Mouse (Mus musculus) kidney, embryonic 16.5 days (tissue): Measurements from ENCODE around the gene Acot13. TPM values are rescaled to one million over a fixed set of nuclear protein-coding genes. Genes with fewer than 3 reads are reported as not detected.

Experiments used
- ATAC-seq: fragments of 200-750 bp; cut with Nextera tagmentation; 2 replicates; pipeline ENCODE4 v1.8.0; 2017; ENCODE audit warnings: moderate TSS enrichment; ENCODE audit not compliant: low FRiP score, low TSS enrichment
- H3K27ac ChIP-seq: fragments of 300-500 bp; sonication (generic); 2 replicates; pipeline ENCODE4 v1.5.1; 2014; ENCODE audit warnings: low read length
- H3K27me3 ChIP-seq: fragments of 300-500 bp; sonication (generic); 2 replicates; pipeline ENCODE4 v1.6.1; 2014; ENCODE audit warnings: low read length, control low read depth, mixed read lengths; ENCODE audit not compliant: insufficient read depth
- H3K36me3 ChIP-seq: fragments of 300-500 bp; sonication (generic); 2 replicates; pipeline ENCODE4 v1.6.1; 2014; ENCODE audit warnings: low read length, control low read depth, mixed read lengths; ENCODE audit not compliant: insufficient read depth
- H3K4me1 ChIP-seq: fragments of 300-500 bp; sonication (generic); 2 replicates; pipeline ENCODE4 v1.6.1; 2014; ENCODE audit warnings: low read length, control low read depth, mixed read lengths; ENCODE audit not compliant: insufficient read depth
- H3K4me2 ChIP-seq: fragments of 300-500 bp; sonication (generic); replicated peaks from 2 replicates; pipeline ENCODE4 v1.6.1; 2014; ENCODE audit warnings: low read depth, low read length
- H3K4me3 ChIP-seq: fragments of 300-500 bp; sonication (generic); 2 replicates; pipeline ENCODE4 v1.5.1; 2014; ENCODE audit warnings: mild to moderate bottlenecking, low read length
- H3K9ac ChIP-seq: fragments of 300-500 bp; sonication (generic); replicated peaks from 2 replicates; pipeline ENCODE4 v1.6.1; 2014; ENCODE audit warnings: low read length
- H3K9me3 ChIP-seq: fragments of 300-500 bp; sonication (generic); 2 replicates; pipeline ENCODE4 v1.6.1; 2016; ENCODE audit warnings: low read length, control low read depth
- WGBS: fragments of 180-500 bp; shearing (Covaris S2); extraction: QIAGEN DNeasy Blood & Tissue Kit; methylation state at CpG from one replicate; pipeline ENCODE4 v1.1.7; 2014; 5-methylcytosine and 5-hydroxymethylcytosine counted together
- polyA plus RNA-seq: library from polyadenylated mRNA; unstranded; fragments of >200 nt; fragmentation: Nextera tagmentation; extraction: Ambion mirVana; gene quantifications from 2 replicates; pipeline ENCODE4 v1.2.1, GENCODE M21; 2015

Gene Acot13
- 112 and 121 TPM in 2 replicates for polyA plus RNA-seq

DNA sequence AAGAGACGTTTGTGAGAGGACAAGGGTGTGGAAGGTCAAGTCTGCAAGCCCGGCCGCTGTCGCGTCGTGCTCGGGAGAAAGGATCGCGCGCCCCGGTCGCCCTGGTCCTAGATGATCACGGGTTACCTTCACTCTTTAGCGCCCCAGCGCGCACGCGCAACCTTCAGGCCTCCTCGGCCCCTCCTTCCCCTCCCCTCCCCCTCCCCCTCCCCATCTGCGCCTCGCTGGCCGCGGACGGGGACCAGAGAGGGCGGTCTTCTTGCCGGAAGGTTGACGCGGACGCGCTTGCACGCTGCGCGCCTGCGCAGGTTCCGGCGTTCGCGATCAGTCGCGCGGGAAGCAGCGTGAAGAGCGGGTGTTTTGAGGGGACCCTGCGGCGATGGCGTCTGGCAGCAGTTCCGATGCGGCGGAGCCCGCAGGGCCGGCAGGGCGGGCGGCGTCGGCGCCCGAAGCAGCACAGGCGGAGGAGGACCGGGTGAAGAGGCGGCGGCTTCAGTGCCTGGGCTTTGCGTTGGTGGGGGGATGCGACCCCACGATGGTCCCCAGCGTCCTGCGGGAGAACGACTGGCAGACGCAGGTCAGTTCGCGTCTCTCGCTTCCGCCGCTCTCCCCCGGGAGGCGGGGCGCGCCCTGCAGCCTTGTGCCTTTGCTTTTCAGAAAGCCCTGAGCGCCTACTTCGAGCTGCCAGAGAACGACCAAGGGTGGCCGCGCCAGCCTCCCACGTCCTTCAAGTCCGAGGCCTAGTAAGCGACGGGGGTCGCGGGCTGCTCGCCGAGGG lies at the start of gene Acot13, which contains the start of gene Tdp2:
Gene Acot13 (minus strand): TSS at position 188 of the 778 bp plus-strand sequence.
Gene Tdp2 (plus strand): TSS at position 327 of the 778 bp plus-strand sequence.
- peaks cover 4% of the 10 kb centered on the region; the same call in 1 of the 2 replicates for H3K36me3 ChIP-seq
- H3K4me3 ChIP-seq, result peak within 1 kb of the TSS; percentile 88
- peak within 1 kb of the TSS; percentile 95 for H3K27ac ChIP-seq
- peak within 1 kb of the TSS; percentile 83 for H3K4me2 ChIP-seq
- peak; percentile 97 for ATAC-seq
- under 1% methylated on average over 85 of the region's 90 CpGs for WGBS
- peaks cover 25% of the 10 kb centered on the region for H3K4me1 ChIP-seq
- no peaks in the 10 kb centered on the region for H3K9me3 ChIP-seq
- H3K9ac ChIP-seq, result peak within 1 kb of the TSS; percentile 95
- H3K27me3 ChIP-seq, result no peaks in the 10 kb centered on the region

DNA sequence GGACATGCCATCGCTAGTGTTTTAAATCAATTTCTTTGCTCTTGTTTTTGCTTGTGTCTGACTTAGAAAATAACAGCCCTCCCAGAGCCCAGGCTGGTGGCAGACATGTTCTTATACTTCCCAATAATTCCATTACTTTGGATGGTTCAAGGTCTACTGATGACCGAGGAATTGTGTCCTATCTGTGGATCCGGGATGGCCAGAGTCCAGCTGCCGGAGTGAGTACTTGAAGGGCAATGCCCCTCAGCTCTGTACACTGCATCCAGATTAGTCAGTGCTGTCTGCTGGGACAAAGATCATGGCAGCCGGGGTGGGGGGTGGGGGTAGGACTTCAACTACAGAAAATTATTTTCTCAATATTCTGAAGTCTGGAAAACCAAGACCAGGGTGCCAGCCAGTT lies 49.4 kb upstream of the Acot13 start:
- ATAC-seq, result no peak
- Histone ChIP-seq H3K27ac (peak overlapping the region; percentile 82), H3K9ac (no peak overlapping the region), H3K4me3 (no peak overlapping the region), H3K4me1 (0 out of 2 replicates have a peak, but pooled peaks cover 3% of the 10 kb centered on the region), H3K4me2 (no peak overlapping the region), H3K9me3 (peaks cover 5% of the 10 kb centered on the region; the same call in 1 of the 2 replicates), H3K36me3 (no peaks in the 10 kb centered on the region), H3K27me3 (no peaks in the 10 kb centered on the region)
- WGBS, result 83% methylated on average over 5 of the region's 5 CpGs

DNA sequence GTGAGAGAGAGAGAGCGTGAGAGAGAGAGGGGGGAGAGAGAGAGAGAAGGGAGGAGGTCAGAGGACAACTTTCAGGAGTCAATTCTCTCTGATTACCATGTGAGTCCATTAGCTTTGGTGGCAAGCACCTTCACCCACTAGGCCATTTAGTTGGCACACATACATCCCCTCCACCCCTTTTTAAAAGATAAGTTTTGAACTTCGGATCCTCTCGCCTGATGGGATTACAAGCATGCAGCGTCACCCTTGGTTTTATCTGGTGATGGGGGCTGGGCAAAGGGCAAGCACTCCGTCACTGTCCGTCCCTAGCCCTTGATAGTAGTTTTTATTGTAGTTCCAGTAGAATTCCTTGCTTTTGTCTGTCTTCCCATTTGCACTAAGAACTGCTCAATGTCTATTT lies 48.9 kb upstream of the Acot13 start:
- 71% methylated on average over 6 of the region's 6 CpGs for WGBS
- Histone ChIP-seq H3K9ac (no peak overlapping the region), H3K4me3 (no peak overlapping the region), H3K4me2 (no peak overlapping the region), H3K4me1 (0 out of 2 replicates have a peak, but pooled peaks cover 3% of the 10 kb centered on the region), H3K36me3 (no peaks in the 10 kb centered on the region), H3K27ac (peak overlapping the region; percentile 82), H3K27me3 (no peaks in the 10 kb centered on the region), H3K9me3 (peaks cover 5% of the 10 kb centered on the region; the same call in 1 of the 2 replicates)
- 0 out of 2 replicates have a peak, but pooled peaks have one; percentile 11 for ATAC-seq

DNA sequence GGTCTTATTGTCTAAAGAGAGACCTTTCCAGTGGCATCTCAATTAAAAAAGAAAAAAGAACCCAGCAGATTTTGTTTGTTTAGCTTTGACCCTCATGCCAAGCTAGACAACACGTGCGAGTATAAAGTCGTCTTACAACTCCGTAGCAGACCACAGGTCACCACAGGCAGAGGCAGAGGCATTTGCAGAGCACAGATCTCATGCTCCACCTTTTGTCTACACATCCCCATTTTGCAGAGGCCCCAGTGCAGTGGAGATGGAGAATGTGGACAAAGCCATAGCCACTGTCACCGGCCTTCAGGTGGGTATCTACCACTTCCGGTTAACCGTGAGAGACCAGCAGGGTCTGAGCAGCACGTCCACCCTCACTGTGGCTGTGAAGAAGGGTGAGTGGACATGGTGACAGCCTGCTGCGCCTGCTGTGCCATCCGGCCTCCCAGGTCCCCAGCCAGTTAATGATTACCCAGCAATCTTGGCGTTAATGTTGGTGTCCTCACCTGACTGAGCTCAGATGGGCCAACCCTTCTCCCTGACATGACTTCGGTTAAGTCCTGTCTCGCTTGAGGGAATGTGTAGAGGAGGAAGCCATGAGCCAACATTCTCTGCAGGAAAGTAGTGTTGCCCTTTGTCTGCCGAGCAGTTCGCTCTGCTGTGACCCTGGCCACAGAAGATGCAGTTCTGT lies 48.2 kb upstream of the Acot13 start:
- Histone ChIP-seq H3K4me1 (0 out of 2 replicates have a peak, but pooled peaks cover 3% of the 10 kb centered on the region), H3K27me3 (no peaks in the 10 kb centered on the region), H3K9me3 (no peaks in the 10 kb centered on the region), H3K9ac (no peak overlapping the region), H3K27ac (peak overlapping the region; percentile 82), H3K4me2 (no peak overlapping the region), H3K4me3 (no peak overlapping the region), H3K36me3 (no peaks in the 10 kb centered on the region)
- 61% methylated on average over 15 of the region's 15 CpGs for WGBS
- peak; percentile 96 for ATAC-seq

DNA sequence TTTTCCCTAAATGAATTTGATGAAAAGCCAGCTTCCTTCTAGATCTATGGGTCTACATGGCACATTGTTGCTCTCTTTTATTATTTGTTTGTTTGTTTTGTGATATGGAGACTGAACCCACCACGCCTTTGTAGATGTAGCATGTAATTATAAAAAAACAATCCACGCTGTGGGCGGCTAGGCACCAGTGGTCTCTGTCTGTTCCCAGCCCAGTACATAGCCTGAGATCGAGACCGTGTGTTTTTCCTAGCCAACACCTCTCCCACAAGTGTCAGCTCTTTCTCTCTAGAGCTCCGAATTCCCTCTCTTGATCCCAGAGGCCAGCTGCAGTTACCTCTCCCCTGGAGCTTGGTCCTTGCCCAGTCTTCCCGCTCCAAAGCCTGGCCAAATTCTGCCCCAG lies 36.9 kb upstream of the Acot13 start:
- 0 out of 2 replicates have a peak, but pooled peaks have one; percentile 35 for ATAC-seq
- WGBS, result 59% methylated on average over 7 of the region's 7 CpGs
- no peak overlapping the region for H3K27ac ChIP-seq
- no peaks in the 10 kb centered on the region for H3K36me3 ChIP-seq
- no peak overlapping the region for H3K4me2 ChIP-seq
- H3K4me3 ChIP-seq, result no peak overlapping the region
- no peaks in the 10 kb centered on the region for H3K9me3 ChIP-seq
- H3K4me1 ChIP-seq, result peaks cover 16% of the 10 kb centered on the region
- H3K27me3 ChIP-seq, result no peaks in the 10 kb centered on the region
- H3K9ac ChIP-seq, result no peak overlapping the region

DNA sequence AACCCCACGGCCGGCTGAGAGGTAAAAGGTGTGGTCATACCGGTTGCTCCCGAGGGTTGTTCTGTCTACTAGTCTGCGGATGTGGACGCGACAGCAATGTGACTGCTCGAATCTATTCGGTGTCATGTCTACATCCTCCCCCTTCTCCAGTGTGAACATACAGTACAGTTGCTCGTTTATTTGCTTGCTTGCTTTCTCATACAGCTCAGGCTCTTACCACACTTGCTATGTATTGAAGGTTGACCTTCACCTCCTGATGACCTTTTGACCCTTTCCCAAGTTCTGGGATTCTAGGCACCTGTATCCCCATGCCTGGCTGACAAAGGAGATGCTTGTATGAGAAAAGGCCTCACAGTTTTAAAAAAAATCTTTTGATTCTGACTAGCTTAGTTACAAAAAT lies 36.4 kb upstream of the Acot13 start:
- Histone ChIP-seq H3K4me3 (no peak overlapping the region), H3K4me1 (peaks cover 16% of the 10 kb centered on the region), H3K27me3 (no peaks in the 10 kb centered on the region), H3K36me3 (no peaks in the 10 kb centered on the region), H3K27ac (peak overlapping the region; percentile 66), H3K4me2 (no peak overlapping the region), H3K9ac (no peak overlapping the region), H3K9me3 (no peaks in the 10 kb centered on the region)
- ATAC-seq, result no peak
- 66% methylated on average over 10 of the region's 10 CpGs for WGBS

DNA sequence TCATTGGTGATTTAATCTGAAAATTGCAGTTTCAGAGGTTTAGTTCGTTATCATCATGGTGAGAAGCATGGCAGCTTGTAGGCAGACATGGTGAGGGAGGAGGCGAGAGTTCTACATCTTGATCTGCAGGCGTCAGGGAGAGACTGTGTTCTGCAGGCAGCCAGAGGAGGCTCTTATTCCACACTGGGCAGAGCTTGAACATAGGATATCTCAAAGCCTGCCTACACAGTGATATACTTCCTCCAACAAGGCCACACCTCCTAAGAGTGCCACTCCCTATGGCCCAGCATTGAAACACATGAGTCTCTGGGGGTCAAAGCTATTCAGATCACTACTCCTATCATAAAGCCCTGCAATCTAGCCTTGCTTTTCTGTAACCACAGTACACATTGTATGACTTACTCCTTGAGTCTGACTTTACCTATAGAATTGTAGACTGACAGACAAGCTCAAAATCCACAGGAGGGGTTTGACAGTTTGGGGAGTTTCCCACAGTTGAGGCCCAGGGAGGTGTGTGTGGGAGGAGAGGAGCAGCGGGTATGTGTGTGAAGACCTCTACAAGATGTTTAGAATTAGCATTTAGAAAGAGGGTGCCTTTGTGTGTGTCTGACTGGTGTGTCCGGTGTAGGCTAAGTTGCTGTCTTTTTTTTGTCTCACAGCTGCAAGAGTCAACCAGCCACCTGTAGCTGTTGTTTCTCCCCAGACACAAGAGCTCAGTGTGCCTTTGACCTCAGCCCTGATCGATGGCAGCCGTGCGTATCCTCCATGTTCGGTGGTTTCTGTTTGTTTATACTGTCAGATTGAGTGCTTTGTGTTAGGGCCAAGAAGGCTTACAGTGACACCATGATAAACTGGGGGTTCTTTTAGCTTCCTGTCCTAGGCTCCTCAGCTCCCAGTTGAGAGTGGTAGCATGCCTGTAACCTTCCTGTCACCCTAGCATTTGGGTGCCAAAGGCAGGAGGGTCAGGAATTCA lies 35.4 kb upstream of the Acot13 start:
- H3K9ac ChIP-seq, result 0 out of 2 replicates have a peak overlapping the region, but pooled peaks have one; percentile 11
- peak; percentile 79 for ATAC-seq
- WGBS, result 37% methylated on average over 9 of the region's 9 CpGs
- H3K27me3 ChIP-seq, result no peaks in the 10 kb centered on the region
- H3K36me3 ChIP-seq, result no peaks in the 10 kb centered on the region
- H3K4me1 ChIP-seq, result peaks cover 22% of the 10 kb centered on the region
- no peak overlapping the region for H3K4me2 ChIP-seq
- H3K27ac ChIP-seq, result peak overlapping the region; percentile 70; the same call in 1 of the 2 replicates
- no peaks in the 10 kb centered on the region for H3K9me3 ChIP-seq
- H3K4me3 ChIP-seq, result no peak overlapping the region

DNA sequence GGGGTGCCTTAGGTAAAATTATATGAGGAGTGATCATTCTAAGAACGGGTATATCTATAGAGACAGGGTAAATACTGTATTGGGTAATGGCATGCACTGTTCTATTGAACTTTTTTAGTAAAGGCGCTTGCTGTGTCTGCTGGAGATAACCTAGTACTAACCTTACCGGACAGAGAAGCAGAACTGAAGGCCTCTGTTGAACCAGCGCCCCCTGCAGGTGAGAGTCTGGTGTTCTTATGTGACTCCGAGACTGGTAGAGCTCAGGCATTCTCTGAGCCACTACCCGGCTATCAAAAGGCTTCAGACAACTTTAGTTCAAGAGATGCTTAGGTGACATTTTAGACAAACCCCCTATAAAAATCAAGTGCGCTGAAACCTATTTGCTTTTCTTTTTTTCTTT lies 31.2 kb upstream of the Acot13 start:
- Histone ChIP-seq H3K36me3 (no peaks in the 10 kb centered on the region), H3K27me3 (no peaks in the 10 kb centered on the region), H3K9ac (no peak overlapping the region), H3K9me3 (no peaks in the 10 kb centered on the region), H3K27ac (no peak overlapping the region), H3K4me2 (no peak overlapping the region), H3K4me1 (peaks cover 24% of the 10 kb centered on the region), H3K4me3 (no peak overlapping the region)
- 69% methylated on average over 7 of the region's 7 CpGs for WGBS
- no peak for ATAC-seq

DNA sequence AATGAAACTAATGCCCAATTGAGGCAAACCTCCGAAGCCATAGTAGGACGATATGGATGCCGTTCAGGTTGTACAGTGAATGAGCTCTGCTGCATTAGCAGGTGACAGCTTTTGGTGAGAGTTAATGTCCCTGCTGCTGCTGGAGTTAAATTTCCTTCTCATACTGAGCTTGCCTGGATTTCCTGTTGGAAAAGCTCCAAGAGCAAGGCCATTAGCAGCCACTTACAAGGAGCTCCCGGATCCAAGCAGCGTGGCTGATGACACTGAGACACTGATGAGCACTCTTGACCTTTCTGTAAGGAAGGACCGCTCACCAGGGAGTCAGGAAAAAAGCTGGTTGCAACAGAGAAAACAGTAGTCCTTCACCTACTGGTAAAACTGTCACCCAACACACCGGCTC lies 30.7 kb upstream of the Acot13 start:
- H3K9me3 ChIP-seq, result no peaks in the 10 kb centered on the region
- H3K27ac ChIP-seq, result no peak overlapping the region
- H3K4me3 ChIP-seq, result no peak overlapping the region
- no peaks in the 10 kb centered on the region for H3K27me3 ChIP-seq
- 34% methylated on average over 7 of the region's 7 CpGs for WGBS
- ATAC-seq, result no peak
- no peaks in the 10 kb centered on the region for H3K36me3 ChIP-seq
- no peak overlapping the region for H3K9ac ChIP-seq
- H3K4me2 ChIP-seq, result no peak overlapping the region
- peaks cover 20% of the 10 kb centered on the region for H3K4me1 ChIP-seq
